Mouse (Mus musculus) spleen, adult 2 months (tissue): ENCODE data around the gene Efl1.

Source experiments
- CTCF ChIP-seq: fragments of 200-500 bp; IDR thresholded peaks from 2 replicates; pipeline ENCODE4 v1.5.1; 2011; ENCODE audit warnings: mild to moderate bottlenecking, inconsistent platforms; ENCODE audit not compliant: insufficient read depth, insufficient read length, insufficient replicate concordance; ENCODE audit errors: extremely low read depth
- POLR2A ChIP-seq: fragments of 200-500 bp; IDR thresholded peaks from 2 replicates; pipeline ENCODE4 v1.6.1; 2011; ENCODE audit warnings: low read depth, low read length, inconsistent platforms

GRCm38 (mm10) chr7:82755602-82756155 lies 107.3 kb downstream of the Efl1 start:
- TF ChIP-seq POLR2A (no peak), CTCF (no peak)
